Mouse (Mus musculus): ENCODE measurements at regions not wholly inside any gene's neighbourhood (a gene's known extent, or its start where the extent isn't known, plus 50 kb on each side); places are given as distances from the start of the nearest gene placed in this dataset.

GRCm38 (mm10) chr15:62166786-62167185 is 1244.0 kb upstream of the A1bg start:
- peak in 1 of 2 experiments; percentile 16 for DNase-seq (ENCODE audit: low spot score in 2 of 2)

- DNase-seq (ENCODE audit: low spot score in 2 of 2), result no peak
These were observed 1243.2 kb upstream of the A1bg start for GRCm38 (mm10) chr15:62165826-62166500.

GRCm38 (mm10) chr15:62164766-62165410 is 1242.1 kb upstream of the A1bg start:
- peak; percentile 39 to 44 for DNase-seq (ENCODE audit: low spot score in 2 of 2)

GRCm38 (mm10) chr15:62163203-62163602 is 1240.4 kb upstream of the A1bg start:
- DNase-seq (ENCODE audit: low spot score in 2 of 2), result no peak

GRCm38 (mm10) chr15:62162648-62163194 is 1239.9 kb upstream of the A1bg start:
- no peak for DNase-seq (ENCODE audit: low spot score in 2 of 2)

GRCm38 (mm10) chr15:62161975-62162647 is 1239.3 kb upstream of the A1bg start:
- no peak for DNase-seq (ENCODE audit: low spot score in 2 of 2)

- DNase-seq (ENCODE audit: low spot score in 2 of 2), result no peak
These were observed 1238.2 kb upstream of the A1bg start for GRCm38 (mm10) chr15:62161061-62161460.

GRCm38 (mm10) chr15:62158875-62159675 is 1236.3 kb upstream of the A1bg start:
- no peak for DNase-seq (ENCODE audit: low spot score in 2 of 2)

- DNase-seq (ENCODE audit: low spot score in 2 of 2), result no peak
These were observed 1234.6 kb upstream of the A1bg start for GRCm38 (mm10) chr15:62157200-62158033.

- DNase-seq (ENCODE audit: low spot score in 2 of 2), result no peak
These were observed 1230.4 kb upstream of the A1bg start for GRCm38 (mm10) chr15:62153222-62153621.

GRCm38 (mm10) chr15:62152133-62152532 is 1229.3 kb upstream of the A1bg start:
- no peak for DNase-seq (ENCODE audit: low spot score in 2 of 2)

GRCm38 (mm10) chr15:62151690-62152089 is 1228.9 kb upstream of the A1bg start:
- no peak for DNase-seq (ENCODE audit: low spot score in 2 of 2)

GRCm38 (mm10) chr15:62150296-62150695 is 1227.5 kb upstream of the A1bg start:
- no peak for DNase-seq (ENCODE audit: low spot score in 2 of 2)

GRCm38 (mm10) chr15:62148680-62149237 is 1225.9 kb upstream of the A1bg start:
- DNase-seq (ENCODE audit: low spot score in 2 of 2), result no peak

- DNase-seq (ENCODE audit: low spot score in 2 of 2), result no peak
These were observed 1224.6 kb upstream of the A1bg start for GRCm38 (mm10) chr15:62147343-62147953.

- DNase-seq (ENCODE audit: low spot score in 2 of 2), result no peak
These were observed 1223.0 kb upstream of the A1bg start for GRCm38 (mm10) chr15:62145643-62146285.

GRCm38 (mm10) chr15:62144776-62145564 is 1222.2 kb upstream of the A1bg start:
- no peak for DNase-seq (ENCODE audit: low spot score in 2 of 2)

- no peak for DNase-seq (ENCODE audit: low spot score in 2 of 2)
These were observed 1217.0 kb upstream of the A1bg start for GRCm38 (mm10) chr15:62139859-62140258.

- no peak for DNase-seq (ENCODE audit: low spot score in 2 of 2)
These were observed 1216.4 kb upstream of the A1bg start for GRCm38 (mm10) chr15:62139192-62139591.
